Mouse (Mus musculus): ENCODE data around the gene Ttc36. TPM values are rescaled to one million over a fixed set of nuclear protein-coding genes. Genes with fewer than 3 reads are reported as not detected.
A peak's percentile ranks its signal among the peaks of the same experiment; 100 is the strongest.

Ttc36 gene
- 0.57 TPM in 1 of 2 replicates, not detected in the other for polyA plus RNA-seq (2014; fragmentation: Nextera tagmentation; extraction: Ambion mirVana)

DNA sequence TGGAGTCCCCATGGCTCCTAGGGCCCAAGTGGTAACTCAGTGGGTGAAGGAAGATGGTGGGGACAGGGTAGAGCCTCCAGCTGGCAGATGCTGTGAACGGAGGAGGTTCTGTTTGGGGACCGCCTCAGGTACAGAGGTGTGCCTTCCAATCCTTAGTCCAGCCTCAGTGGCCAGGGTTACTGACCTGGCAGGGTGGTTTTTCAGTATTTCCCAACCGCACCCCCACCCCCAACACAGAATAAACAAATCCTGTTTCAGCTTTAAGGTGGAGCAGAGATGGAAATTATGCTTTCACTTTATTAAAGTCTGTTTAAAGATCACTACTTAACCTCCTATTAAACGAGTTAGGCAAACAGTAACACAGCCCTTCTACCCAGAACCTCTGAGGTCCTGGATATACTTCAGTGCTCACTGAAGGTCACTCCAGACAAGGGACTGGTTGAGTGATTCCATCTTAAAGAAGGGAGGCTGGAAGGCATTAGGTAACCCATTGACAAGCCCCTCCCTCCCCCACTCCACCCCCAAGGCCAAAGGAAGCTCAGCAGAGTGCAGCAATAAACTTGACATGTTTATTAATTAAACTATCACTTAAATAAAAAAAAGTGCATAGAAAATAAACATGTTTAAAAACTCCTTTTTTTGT, at the start of gene Ttc36:
TSS of gene Ttc36 (minus strand) at position 265 of the 643 bp plus-strand sequence.
- Histone ChIP-seq H3K4me2 (ENCODE audit: low read depth, severe bottlenecking) (no peak within 1 kb of the TSS), H3K4me1 (ENCODE audit: control insufficient read depth, insufficient read depth, low read length) (peaks cover 4% of the 10 kb centered on the region; the same call in 1 of the 2 replicates), H3K27ac (replicated peaks; ENCODE audit: low read depth, low read length) (no peak within 1 kb of the TSS), H3K9ac (ENCODE audit: low read length) (no peak within 1 kb of the TSS), H3K36me3 (ENCODE audit: control insufficient read depth, insufficient read depth, low read length) (peaks cover 9% of the 10 kb centered on the region), H3K27me3 (ENCODE audit: control insufficient read depth, insufficient read depth, low read length) (peaks cover 8% of the 10 kb centered on the region; the same call in 1 of the 2 replicates), H3K4me3 (ENCODE audit: low read depth, low read length) (no peak within 1 kb of the TSS), H3K9me3 (ENCODE audit: control insufficient read depth, low read length) (no peaks in the 10 kb centered on the region)
- 77% methylated on average over 4 of the region's 4 CpGs for WGBS
- DNase-seq (ENCODE audit: low spot score) (no peak), ATAC-seq (ENCODE audit: insufficient number of reproducible peaks, low FRiP score, low TSS enrichment, low read depth) (no peak)

DNA sequence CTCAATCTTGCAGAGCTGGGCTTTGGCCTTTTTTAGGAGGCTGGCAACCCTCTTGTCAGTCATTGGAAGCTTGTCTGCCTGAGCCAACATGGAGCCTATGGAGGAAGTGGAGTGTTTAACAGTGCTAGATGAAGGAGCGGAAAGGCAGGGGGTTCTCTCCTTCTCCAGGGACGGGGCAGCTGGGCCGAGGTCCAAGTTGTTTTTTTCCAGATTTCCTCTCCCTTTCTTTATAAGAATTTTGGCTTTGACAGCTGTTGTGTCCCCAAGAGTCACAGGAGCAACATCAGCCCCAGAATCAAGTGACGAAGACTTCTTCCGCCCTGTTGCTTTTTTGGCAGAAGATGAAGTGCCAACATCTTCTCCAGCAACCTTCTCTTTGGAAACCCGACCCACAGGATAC, 44.6 kb upstream of the Ttc36 start:
- H3K9me3 ChIP-seq (ENCODE audit: control insufficient read depth, low read length): no peaks in the 10 kb centered on the region
- H3K9ac ChIP-seq (ENCODE audit: low read length): no peak overlapping the region
- no peak overlapping the region for H3K4me3 ChIP-seq (ENCODE audit: low read depth, low read length)
- H3K36me3 ChIP-seq (ENCODE audit: control insufficient read depth, insufficient read depth, low read length): peaks cover 35% of the 10 kb centered on the region
- no peak overlapping the region for H3K4me2 ChIP-seq (ENCODE audit: low read depth, severe bottlenecking)
- DNase-seq (ENCODE audit: low spot score) (no peak), ATAC-seq (ENCODE audit: insufficient number of reproducible peaks, low FRiP score, low TSS enrichment, low read depth) (no peak)
- WGBS: 91% methylated on average over 6 of the region's 6 CpGs
- no peak overlapping the region for H3K27ac ChIP-seq (replicated peaks; ENCODE audit: low read depth, low read length)
- H3K4me1 ChIP-seq (ENCODE audit: control insufficient read depth, insufficient read depth, low read length): no peaks in the 10 kb centered on the region
- no peaks in the 10 kb centered on the region for H3K27me3 ChIP-seq (ENCODE audit: control insufficient read depth, insufficient read depth, low read length)

DNA sequence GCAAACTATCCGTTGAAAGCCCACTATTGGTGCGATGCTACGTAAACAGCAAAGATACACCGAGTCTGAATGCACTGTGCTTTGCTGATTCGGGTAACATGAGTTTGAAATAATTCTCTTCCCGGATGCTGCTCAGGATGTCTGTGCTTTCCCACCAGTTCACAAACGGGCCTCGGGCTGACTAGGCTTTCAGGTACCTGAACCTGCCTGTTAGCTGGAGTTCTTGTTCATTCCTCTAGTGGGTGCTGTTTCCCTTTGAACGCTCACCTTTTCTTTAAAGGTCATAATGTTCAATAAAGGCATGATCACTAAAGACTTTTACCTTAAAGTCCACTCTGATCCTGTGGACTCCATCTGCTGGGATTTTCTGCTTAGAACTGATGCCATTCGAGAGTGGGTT, 38.4 kb upstream of the Ttc36 start:
- Histone ChIP-seq H3K4me3 (ENCODE audit: low read depth, low read length) (no peak overlapping the region), H3K9ac (ENCODE audit: low read length) (no peak overlapping the region), H3K4me1 (ENCODE audit: control insufficient read depth, insufficient read depth, low read length) (no peaks in the 10 kb centered on the region), H3K36me3 (ENCODE audit: control insufficient read depth, insufficient read depth, low read length) (peaks cover 39% of the 10 kb centered on the region), H3K27me3 (ENCODE audit: control insufficient read depth, insufficient read depth, low read length) (no peaks in the 10 kb centered on the region), H3K27ac (replicated peaks; ENCODE audit: low read depth, low read length) (no peak overlapping the region), H3K9me3 (ENCODE audit: control insufficient read depth, low read length) (no peaks in the 10 kb centered on the region), H3K4me2 (ENCODE audit: low read depth, severe bottlenecking) (no peak overlapping the region)
- no peak for DNase-seq (ENCODE audit: low spot score)
- WGBS: 87% methylated on average over 10 of the region's 10 CpGs
- ATAC-seq (ENCODE audit: insufficient number of reproducible peaks, low FRiP score, low TSS enrichment, low read depth): no peak

DNA sequence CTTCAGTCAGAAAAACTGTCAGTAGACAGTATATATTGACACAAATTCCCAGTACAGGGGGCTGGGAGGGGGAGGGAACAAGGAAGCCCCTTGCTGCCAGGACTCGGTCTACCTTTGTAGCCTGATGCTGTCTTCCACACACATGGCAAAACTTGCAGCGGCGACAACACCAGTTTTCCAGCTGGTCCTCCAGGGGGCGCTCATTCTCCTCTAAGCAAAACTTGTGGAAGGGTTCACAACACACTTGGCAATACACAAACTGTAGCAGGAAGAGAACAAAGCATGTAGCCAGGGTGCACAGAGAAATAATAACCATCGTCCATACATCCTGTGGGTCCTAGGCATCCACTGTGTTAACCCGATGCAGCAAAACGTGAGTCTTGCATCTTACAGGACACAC, 33.6 kb upstream of the Ttc36 start:
- no peak overlapping the region for H3K27ac ChIP-seq (replicated peaks; ENCODE audit: low read depth, low read length)
- ATAC-seq (ENCODE audit: insufficient number of reproducible peaks, low FRiP score, low TSS enrichment, low read depth) (no peak), DNase-seq (ENCODE audit: low spot score) (peak; percentile 87)
- H3K27me3 ChIP-seq (ENCODE audit: control insufficient read depth, insufficient read depth, low read length): no peaks in the 10 kb centered on the region
- no peak overlapping the region for H3K4me3 ChIP-seq (ENCODE audit: low read depth, low read length)
- H3K36me3 ChIP-seq (ENCODE audit: control insufficient read depth, insufficient read depth, low read length): peaks cover 33% of the 10 kb centered on the region
- H3K4me2 ChIP-seq (ENCODE audit: low read depth, severe bottlenecking): no peak overlapping the region
- WGBS: 65% methylated on average over 7 of the region's 7 CpGs
- no peaks in the 10 kb centered on the region for H3K9me3 ChIP-seq (ENCODE audit: control insufficient read depth, low read length)
- no peak overlapping the region for H3K9ac ChIP-seq (ENCODE audit: low read length)
- no peaks in the 10 kb centered on the region for H3K4me1 ChIP-seq (ENCODE audit: control insufficient read depth, insufficient read depth, low read length)

DNA sequence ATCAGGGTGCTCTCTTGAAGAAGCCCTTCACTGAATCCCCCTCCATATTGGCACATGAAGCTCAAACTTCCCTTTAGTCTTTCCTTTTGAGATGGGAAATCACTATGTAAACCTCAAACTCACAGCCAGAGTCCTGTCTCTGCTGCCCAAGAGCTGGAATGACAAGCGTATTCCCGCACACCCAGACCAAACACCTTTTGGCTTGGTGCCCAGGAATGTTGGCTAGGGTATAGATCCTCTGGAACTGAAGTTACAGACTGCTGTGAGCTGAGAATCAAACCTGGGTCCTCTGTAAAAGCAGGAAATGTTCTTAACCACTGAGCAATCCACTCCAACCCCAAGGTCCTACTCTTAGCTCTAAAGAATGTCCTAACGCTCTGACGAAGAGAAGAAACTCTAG, 29.5 kb upstream of the Ttc36 start:
- no peak overlapping the region for H3K4me2 ChIP-seq (ENCODE audit: low read depth, severe bottlenecking)
- no peak overlapping the region for H3K9ac ChIP-seq (ENCODE audit: low read length)
- H3K4me1 ChIP-seq (ENCODE audit: control insufficient read depth, insufficient read depth, low read length): no peaks in the 10 kb centered on the region
- no peak for ATAC-seq (ENCODE audit: insufficient number of reproducible peaks, low FRiP score, low TSS enrichment, low read depth)
- H3K4me3 ChIP-seq (ENCODE audit: low read depth, low read length): no peak overlapping the region
- H3K9me3 ChIP-seq (ENCODE audit: control insufficient read depth, low read length): no peaks in the 10 kb centered on the region
- WGBS: 97% methylated on average over 4 of the region's 4 CpGs
- H3K36me3 ChIP-seq (ENCODE audit: control insufficient read depth, insufficient read depth, low read length): peaks cover 28% of the 10 kb centered on the region
- no peak overlapping the region for H3K27ac ChIP-seq (replicated peaks; ENCODE audit: low read depth, low read length)
- no peaks in the 10 kb centered on the region for H3K27me3 ChIP-seq (ENCODE audit: control insufficient read depth, insufficient read depth, low read length)
- DNase-seq (ENCODE audit: low spot score): no peak

DNA sequence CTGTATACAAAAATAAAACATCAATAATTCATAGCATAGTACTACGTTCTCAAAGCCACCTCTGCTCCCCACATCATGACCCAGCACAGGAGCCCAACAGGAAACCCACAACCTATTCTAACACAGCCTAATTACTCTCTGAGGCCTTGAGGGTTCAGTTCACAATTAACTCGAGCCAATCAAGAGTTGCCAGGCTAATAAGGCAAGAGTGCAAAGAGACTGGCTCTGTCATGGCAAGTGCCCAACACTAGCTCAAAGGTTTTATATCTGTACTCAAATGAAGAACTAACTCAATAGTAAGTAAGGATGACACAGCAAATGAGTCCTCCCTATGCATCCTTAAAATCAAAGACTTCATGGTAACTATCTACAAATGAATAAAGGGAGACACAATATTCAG, 27.6 kb upstream of the Ttc36 start:
- Histone ChIP-seq H3K4me2 (ENCODE audit: low read depth, severe bottlenecking) (no peak overlapping the region), H3K27me3 (ENCODE audit: control insufficient read depth, insufficient read depth, low read length) (no peaks in the 10 kb centered on the region)
- ATAC-seq (ENCODE audit: insufficient number of reproducible peaks, low FRiP score, low TSS enrichment, low read depth): no peak

DNA sequence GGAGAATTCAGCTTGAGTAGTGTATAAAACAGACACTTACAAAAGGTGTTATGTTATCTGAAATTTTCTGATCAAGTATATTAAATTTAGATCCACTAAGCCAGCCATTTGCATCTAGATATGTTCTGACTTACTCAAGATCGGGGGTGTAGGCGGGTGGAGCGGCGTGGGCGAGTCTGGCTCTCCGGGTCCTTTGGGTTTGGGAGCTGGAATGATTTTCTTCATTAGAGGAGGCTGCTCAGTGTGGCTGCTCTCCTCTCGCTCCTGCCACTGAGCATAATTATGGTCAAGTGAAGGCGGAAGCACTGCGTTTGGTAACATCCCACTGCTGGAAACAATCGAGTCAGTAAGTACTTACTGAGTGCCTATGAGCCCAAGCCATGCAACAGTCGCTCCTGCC, 26.1 kb upstream of the Ttc36 start:
- Histone ChIP-seq H3K9me3 (ENCODE audit: control insufficient read depth, low read length) (no peaks in the 10 kb centered on the region), H3K4me3 (ENCODE audit: low read depth, low read length) (no peak overlapping the region), H3K9ac (ENCODE audit: low read length) (no peak overlapping the region), H3K4me1 (ENCODE audit: control insufficient read depth, insufficient read depth, low read length) (no peaks in the 10 kb centered on the region), H3K27me3 (ENCODE audit: control insufficient read depth, insufficient read depth, low read length) (no peaks in the 10 kb centered on the region), H3K4me2 (ENCODE audit: low read depth, severe bottlenecking) (no peak overlapping the region), H3K27ac (replicated peaks; ENCODE audit: low read depth, low read length) (no peak overlapping the region), H3K36me3 (ENCODE audit: control insufficient read depth, insufficient read depth, low read length) (peaks cover 24% of the 10 kb centered on the region)
- ATAC-seq (ENCODE audit: insufficient number of reproducible peaks, low FRiP score, low TSS enrichment, low read depth): no peak
- WGBS: 94% methylated on average over 11 of the region's 11 CpGs
- DNase-seq (ENCODE audit: low spot score): no peak

More for the DNA sequence above, 27.6 kb upstream of the Ttc36 start:
- Histone ChIP-seq H3K36me3 (ENCODE audit: control insufficient read depth, insufficient read depth, low read length) (peaks cover 25% of the 10 kb centered on the region), H3K9me3 (ENCODE audit: control insufficient read depth, low read length) (no peaks in the 10 kb centered on the region), H3K4me3 (ENCODE audit: low read depth, low read length) (no peak overlapping the region), H3K4me1 (ENCODE audit: control insufficient read depth, insufficient read depth, low read length) (no peaks in the 10 kb centered on the region), H3K27ac (replicated peaks; ENCODE audit: low read depth, low read length) (no peak overlapping the region), H3K9ac (ENCODE audit: low read length) (no peak overlapping the region)
- no peak for DNase-seq (ENCODE audit: low spot score)
- 89% methylated on average over 2 of the region's 2 CpGs for WGBS

DNA sequence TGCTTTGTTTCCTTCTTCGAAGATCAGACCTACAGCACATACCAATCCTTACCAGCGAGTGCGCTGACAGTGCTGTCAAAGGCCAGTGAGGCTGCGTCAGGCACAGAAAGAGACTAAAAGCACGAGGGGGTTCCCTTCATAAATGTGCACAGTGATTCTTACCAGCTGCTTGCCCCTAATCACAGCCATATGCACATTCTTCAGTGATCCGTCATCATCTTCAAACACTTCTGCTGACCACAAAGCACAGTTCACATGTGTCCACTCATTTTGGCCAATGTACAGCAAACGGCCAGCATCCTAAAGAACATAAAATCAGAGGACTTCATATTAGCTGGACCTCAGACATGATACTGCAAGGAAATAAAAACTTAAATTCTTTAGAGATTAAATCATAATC, 23.8 kb upstream of the Ttc36 start:
- WGBS: 57% methylated on average over 7 of the region's 7 CpGs
- H3K9me3 ChIP-seq (ENCODE audit: control insufficient read depth, low read length): no peaks in the 10 kb centered on the region
- H3K4me2 ChIP-seq (ENCODE audit: low read depth, severe bottlenecking): no peak overlapping the region
- no peak overlapping the region for H3K27ac ChIP-seq (replicated peaks; ENCODE audit: low read depth, low read length)
- DNase-seq (ENCODE audit: low spot score): no peak
- H3K4me1 ChIP-seq (ENCODE audit: control insufficient read depth, insufficient read depth, low read length): no peaks in the 10 kb centered on the region
- H3K9ac ChIP-seq (ENCODE audit: low read length): no peak overlapping the region
- H3K36me3 ChIP-seq (ENCODE audit: control insufficient read depth, insufficient read depth, low read length): peaks cover 22% of the 10 kb centered on the region
- no peak for ATAC-seq (ENCODE audit: insufficient number of reproducible peaks, low FRiP score, low TSS enrichment, low read depth)
- no peak overlapping the region for H3K4me3 ChIP-seq (ENCODE audit: low read depth, low read length)
- H3K27me3 ChIP-seq (ENCODE audit: control insufficient read depth, insufficient read depth, low read length): no peaks in the 10 kb centered on the region
